Mouse (Mus musculus): Measurements from ENCODE around the gene Fjx1.
A peak's percentile ranks its signal among the peaks of the same experiment; 100 is the strongest.

Fjx1 gene

DNA sequence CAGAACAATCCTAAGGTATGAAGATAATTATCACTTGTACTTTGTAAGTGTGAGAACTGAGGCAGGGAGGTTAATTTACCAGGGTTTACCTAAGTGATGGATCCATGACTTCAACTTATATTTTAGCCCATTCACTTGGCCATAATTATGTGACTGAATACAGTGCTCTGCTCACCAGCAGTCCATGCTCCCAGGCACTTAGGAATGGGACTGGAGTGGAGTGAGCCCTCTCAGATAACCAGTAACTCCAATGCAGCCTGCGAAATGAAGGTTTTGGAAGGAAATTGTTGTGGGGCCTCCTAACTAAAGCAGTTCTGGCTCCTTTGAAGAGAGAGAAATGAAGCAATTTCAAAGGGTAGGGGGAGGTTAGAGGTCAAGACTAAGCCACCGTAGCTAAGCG lies 25.9 kb downstream of the Fjx1 start:
- DNase-seq (ENCODE audit: low read depth, low spot score), result no peak

- DNase-seq (ENCODE audit: low read depth, low spot score), result no peak
These were observed 36.1 kb downstream of the Fjx1 start for GRCm38 (mm10) chr2:102416149-102416743.

GRCm38 (mm10) chr2:102412738-102413137 lies 39.6 kb downstream of the Fjx1 start:
- DNase-seq (ENCODE audit: low read depth, low spot score), result no peak

GRCm38 (mm10) chr2:102410615-102411014 lies 41.7 kb downstream of the Fjx1 start:
- DNase-seq (ENCODE audit: low read depth, low spot score), result no peak

DNA sequence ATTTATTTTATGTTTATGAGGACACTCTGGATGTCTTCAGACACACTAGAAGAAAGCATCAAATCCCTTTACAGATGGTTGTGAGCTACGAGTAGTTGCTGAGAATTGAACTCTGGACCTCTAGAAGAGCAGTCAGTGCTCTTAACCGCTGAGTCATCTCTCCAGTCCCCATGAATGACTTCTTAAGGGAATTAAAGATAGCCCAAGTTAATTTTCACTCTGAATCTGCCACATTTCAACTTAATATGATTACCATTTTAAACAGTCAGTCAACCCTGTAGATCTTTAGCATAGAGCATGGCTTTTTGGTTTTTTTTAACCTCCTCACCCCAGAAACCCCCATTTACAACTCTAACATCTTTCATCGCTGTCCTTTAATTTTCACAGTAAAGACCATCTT lies 42.6 kb downstream of the Fjx1 start:
- no peak for DNase-seq (ENCODE audit: low read depth, low spot score)

DNA sequence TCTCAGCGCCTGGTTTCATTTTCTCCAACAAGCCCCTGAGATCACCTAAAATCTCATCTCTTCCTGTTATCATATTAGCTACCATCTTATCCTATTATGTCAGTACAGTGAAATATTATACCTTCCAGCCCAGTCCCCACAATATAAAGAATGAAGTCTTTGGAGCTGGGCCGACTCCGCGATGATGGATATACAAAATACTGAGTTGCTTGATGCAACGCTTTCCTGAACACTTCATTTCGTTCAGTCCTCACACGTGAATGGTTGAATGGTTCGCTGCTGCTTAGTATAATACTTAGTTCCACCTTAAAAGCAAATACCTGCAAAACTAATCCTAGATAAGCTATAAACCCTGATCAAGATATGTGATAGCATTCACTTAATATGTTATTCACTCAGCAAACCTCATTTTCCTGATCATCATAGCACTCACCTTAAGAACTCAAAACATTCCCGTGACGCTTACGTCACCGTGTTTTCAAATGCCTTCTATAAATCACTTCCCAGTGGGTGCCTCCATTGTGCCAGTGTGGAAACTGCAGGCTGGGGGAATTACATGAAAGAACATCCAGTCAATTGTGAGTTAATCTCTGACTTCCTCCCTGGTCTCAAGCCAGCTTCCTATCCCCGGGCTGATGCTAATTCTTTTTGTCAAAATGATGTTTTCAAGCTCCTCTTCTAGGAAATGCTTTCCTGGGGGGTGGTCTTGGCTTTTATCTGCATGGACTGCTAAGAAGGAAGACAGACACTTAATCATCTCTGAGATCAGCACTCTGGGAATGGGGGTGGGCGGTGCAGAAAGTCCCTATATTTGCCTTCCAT lies 44.7 kb downstream of the Fjx1 start, which contains the start of gene Trim44:
Gene Trim44, minus strand, starts transcription at position 466 of the 822 bp plus-strand sequence.
- no peak for DNase-seq (ENCODE audit: low read depth, low spot score)

GRCm38 (mm10) chr2:102406324-102407304 lies 45.7 kb downstream of the Fjx1 start:
- DNase-seq (ENCODE audit: low read depth, low spot score), result no peak

DNA sequence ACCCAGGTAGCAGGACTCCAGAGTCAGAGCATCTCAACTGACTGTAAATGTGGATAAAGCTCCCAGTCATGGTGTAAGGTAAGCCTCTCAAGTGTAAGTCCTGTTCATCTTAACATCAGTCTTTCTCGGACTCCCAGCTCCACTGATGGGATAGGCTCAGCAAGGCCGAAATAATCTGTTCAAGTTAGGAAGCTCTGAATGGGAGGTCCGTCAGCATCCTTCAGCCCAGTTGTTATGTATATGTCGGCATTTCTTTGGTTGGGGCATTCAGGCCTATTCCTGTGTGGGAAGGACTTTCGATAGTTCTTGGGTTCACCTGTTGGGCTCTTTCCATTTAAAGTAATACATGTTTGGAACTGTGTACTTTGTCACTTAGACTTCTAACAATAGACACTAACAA lies 48.3 kb downstream of the Fjx1 start:
- no peak for DNase-seq (ENCODE audit: low read depth, low spot score)

GRCm38 (mm10) chr2:102403306-102403705 lies 49.0 kb downstream of the Fjx1 start:
- DNase-seq (ENCODE audit: low read depth, low spot score), result no peak

DNA sequence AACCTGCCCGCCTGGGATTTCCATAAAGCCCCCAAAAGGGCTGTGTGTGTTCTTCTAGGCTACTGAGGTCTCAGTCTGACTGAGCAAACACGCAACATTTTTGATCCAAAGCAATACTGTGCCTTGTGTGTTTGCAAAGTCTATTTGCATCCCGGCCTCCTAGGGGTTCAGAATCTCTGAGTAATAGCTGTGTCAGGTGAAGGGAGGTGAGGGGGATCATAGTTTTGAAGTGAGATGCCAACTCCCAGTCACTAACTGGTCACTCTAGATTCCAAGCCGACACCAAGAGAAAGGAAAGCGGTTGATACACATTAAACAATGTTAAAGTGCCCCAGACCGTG lies 51.0 kb downstream of the Fjx1 start:
- DNase-seq (ENCODE audit: low read depth, low spot score), result no peak

DNA sequence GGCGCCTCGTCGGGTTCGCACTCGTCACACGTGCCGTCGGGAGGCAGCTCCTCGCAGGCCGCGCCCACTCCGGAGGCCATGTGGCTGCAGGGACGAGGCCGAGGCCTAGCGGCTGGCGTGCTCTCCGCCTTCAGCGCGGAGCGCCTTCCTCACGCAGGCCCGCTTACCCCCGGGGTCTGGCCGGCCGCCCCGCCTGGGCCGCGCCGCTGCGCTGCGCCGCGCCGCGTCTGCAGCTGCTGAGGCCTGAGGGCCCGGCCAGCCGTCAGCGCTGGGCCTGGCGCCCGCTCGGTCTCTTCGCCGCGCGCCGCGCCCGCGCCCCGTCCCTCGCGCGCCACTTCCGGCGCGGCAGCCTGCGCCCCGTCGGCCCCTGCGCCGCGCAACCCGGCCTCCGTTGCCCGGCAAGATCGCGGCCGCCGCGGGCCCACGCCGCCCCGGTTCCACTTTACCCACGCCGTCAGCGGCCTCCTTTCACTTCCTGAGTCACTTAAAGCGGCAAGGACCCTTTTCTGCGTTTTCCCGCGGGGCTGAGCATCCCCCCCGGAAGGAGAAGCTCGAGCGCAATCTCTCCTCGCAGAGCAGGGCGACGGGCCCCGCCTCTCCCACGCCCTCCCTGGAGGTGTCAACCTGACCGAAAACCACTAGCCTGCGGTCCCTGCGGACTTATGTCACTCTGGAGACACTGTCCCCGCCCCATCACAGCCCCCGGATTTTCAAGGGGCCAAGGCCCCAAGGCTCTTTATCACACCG lies 51.5 kb downstream of the Fjx1 start:
- peak; percentile 83 for DNase-seq (ENCODE audit: low read depth, low spot score)

DNA sequence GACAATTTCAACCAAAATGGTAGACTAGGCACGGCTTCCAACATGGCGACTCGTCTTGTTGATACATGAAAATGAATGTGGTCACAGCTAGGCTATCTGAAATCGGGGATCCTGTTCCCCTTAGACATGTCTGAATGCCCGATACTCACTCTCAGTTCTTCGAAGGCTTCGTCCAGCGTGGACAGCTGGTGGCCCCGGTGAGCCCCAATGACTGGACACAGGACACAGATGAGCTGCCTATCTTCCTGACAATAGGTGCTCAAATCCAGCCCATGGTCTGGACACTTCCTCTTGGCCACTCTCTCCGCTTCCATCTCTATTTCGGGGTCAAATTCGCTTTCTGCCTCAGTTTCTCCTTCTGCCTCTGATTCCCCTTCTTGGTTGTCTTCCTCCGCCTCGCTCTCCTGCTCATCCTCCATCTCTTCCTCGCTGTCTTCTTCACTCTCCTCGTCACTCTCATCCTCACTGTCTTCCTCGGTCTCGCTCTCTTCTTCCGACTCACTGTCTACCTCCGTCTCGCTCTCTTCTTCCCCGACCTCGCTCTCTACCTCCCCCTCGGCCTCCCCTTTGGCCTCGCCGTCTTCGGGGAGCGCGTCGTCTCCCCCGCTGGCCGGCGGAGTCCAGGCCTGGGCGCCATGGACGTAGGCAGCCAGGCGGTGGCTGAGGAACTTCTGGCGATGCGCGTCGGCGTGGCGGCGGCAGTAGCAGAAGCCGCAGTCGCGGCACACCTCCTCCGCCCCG lies 52.3 kb downstream of the Fjx1 start:
- DNase-seq (ENCODE audit: low read depth, low spot score), result no peak

Measured in brain, embryonic 18.5 days (tissue).